Mouse (Mus musculus): ENCODE results near the gene Myo1b. TPM values are rescaled to one million over a fixed set of nuclear protein-coding genes. Genes with fewer than 3 reads are reported as not detected.
A peak's percentile ranks its signal among the peaks of the same experiment; 100 is the strongest.

Myo1b gene
- polyA plus RNA-seq, 1 experiment from 2014 or later = 33.5 TPM

GRCm38 (mm10) chr1:51895961-51896360, 19.9 kb downstream of the Myo1b start:
- Histone ChIP-seq H3K36me3 (0 out of 2 replicates have a peak, but pooled peaks cover 3% of the 10 kb centered on the region), H3K4me1 (peaks cover 44% of the 10 kb centered on the region), H3K9ac (no peak overlapping the region), H3K4me3 (no peak overlapping the region), H3K27me3 (replicated peaks) (no peaks in the 10 kb centered on the region), H3K27ac (replicated peaks) (no peak overlapping the region), H3K9me3 (no peaks in the 10 kb centered on the region), H3K4me2 (no peak overlapping the region)
- no peak for ATAC-seq (ENCODE audit: extremely low read depth, insufficient number of reproducible peaks, low FRiP score, low TSS enrichment)
- WGBS = 52% methylated on average over 10 of the region's 10 CpGs

- WGBS = 64% methylated on average over 3 of the region's 3 CpGs
- no peaks in the 10 kb centered on the region for H3K9me3 ChIP-seq
- H3K36me3 ChIP-seq = no peaks in the 10 kb centered on the region
- no peak overlapping the region for H3K4me3 ChIP-seq
- peaks cover 53% of the 10 kb centered on the region for H3K4me1 ChIP-seq
- no peak overlapping the region for H3K27ac ChIP-seq (replicated peaks)
- H3K27me3 ChIP-seq (replicated peaks) = no peaks in the 10 kb centered on the region
- ATAC-seq (ENCODE audit: extremely low read depth, insufficient number of reproducible peaks, low FRiP score, low TSS enrichment) = no peak
- H3K4me2 ChIP-seq = no peak overlapping the region
- H3K9ac ChIP-seq = no peak overlapping the region
Observed at GRCm38 (mm10) chr1:51894721-51895120, 21.1 kb downstream of the Myo1b start.

- H3K4me2 ChIP-seq = 0 out of 2 replicates have a peak overlapping the region, but pooled peaks have one; percentile 19
- no peak overlapping the region for H3K9ac ChIP-seq
- no peaks in the 10 kb centered on the region for H3K9me3 ChIP-seq
- peaks cover 57% of the 10 kb centered on the region for H3K4me1 ChIP-seq
- H3K27ac ChIP-seq (replicated peaks) = 0 out of 2 replicates have a peak overlapping the region, but pooled peaks have one; percentile 36
- WGBS = 53% methylated on average over 16 of the region's 16 CpGs
- H3K4me3 ChIP-seq = no peak overlapping the region
- no peaks in the 10 kb centered on the region for H3K27me3 ChIP-seq (replicated peaks)
- no peak for ATAC-seq (ENCODE audit: extremely low read depth, insufficient number of reproducible peaks, low FRiP score, low TSS enrichment)
- no peaks in the 10 kb centered on the region for H3K36me3 ChIP-seq
Observed at GRCm38 (mm10) chr1:51893521-51894355, 22.1 kb downstream of the Myo1b start.

GRCm38 (mm10) chr1:51892005-51892404, 23.9 kb downstream of the Myo1b start:
- Histone ChIP-seq H3K27me3 (replicated peaks) (no peaks in the 10 kb centered on the region), H3K9ac (no peak overlapping the region), H3K9me3 (no peaks in the 10 kb centered on the region), H3K4me2 (no peak overlapping the region), H3K36me3 (no peaks in the 10 kb centered on the region), H3K27ac (replicated peaks) (no peak overlapping the region), H3K4me3 (no peak overlapping the region), H3K4me1 (peaks cover 73% of the 10 kb centered on the region)
- WGBS = 63% methylated on average over 4 of the region's 4 CpGs
- ATAC-seq (ENCODE audit: extremely low read depth, insufficient number of reproducible peaks, low FRiP score, low TSS enrichment) = no peak

- Histone ChIP-seq H3K27me3 (replicated peaks) (no peaks in the 10 kb centered on the region), H3K4me1 (peaks cover 59% of the 10 kb centered on the region), H3K4me3 (no peak overlapping the region), H3K36me3 (no peaks in the 10 kb centered on the region), H3K27ac (replicated peaks) (no peak overlapping the region), H3K9ac (no peak overlapping the region), H3K9me3 (no peaks in the 10 kb centered on the region), H3K4me2 (no peak overlapping the region)
- no peak for ATAC-seq (ENCODE audit: extremely low read depth, insufficient number of reproducible peaks, low FRiP score, low TSS enrichment)
- 65% methylated on average over 9 of the region's 9 CpGs for WGBS
Observed at GRCm38 (mm10) chr1:51888046-51888813, 27.6 kb downstream of the Myo1b start.

- H3K27me3 ChIP-seq (replicated peaks) = no peaks in the 10 kb centered on the region
- no peak overlapping the region for H3K27ac ChIP-seq (replicated peaks)
- H3K36me3 ChIP-seq = peaks cover 17% of the 10 kb centered on the region
- 74% methylated on average over 8 of the region's 8 CpGs for WGBS
- peaks cover 46% of the 10 kb centered on the region for H3K4me1 ChIP-seq
- no peak overlapping the region for H3K9ac ChIP-seq
- H3K4me3 ChIP-seq = no peak overlapping the region
- no peaks in the 10 kb centered on the region for H3K9me3 ChIP-seq
- no peak overlapping the region for H3K4me2 ChIP-seq
- ATAC-seq (ENCODE audit: extremely low read depth, insufficient number of reproducible peaks, low FRiP score, low TSS enrichment) = no peak
Observed at GRCm38 (mm10) chr1:51885356-51885983, 30.4 kb downstream of the Myo1b start.

- ATAC-seq (ENCODE audit: extremely low read depth, insufficient number of reproducible peaks, low FRiP score, low TSS enrichment) = no peak
- no peak overlapping the region for H3K4me3 ChIP-seq
- H3K9ac ChIP-seq = no peak overlapping the region
- 90% methylated on average over 2 of the region's 2 CpGs for WGBS
- H3K36me3 ChIP-seq = peaks cover 17% of the 10 kb centered on the region
- no peaks in the 10 kb centered on the region for H3K27me3 ChIP-seq (replicated peaks)
- H3K9me3 ChIP-seq = no peaks in the 10 kb centered on the region
- H3K4me1 ChIP-seq = peaks cover 49% of the 10 kb centered on the region
- no peak overlapping the region for H3K4me2 ChIP-seq
- H3K27ac ChIP-seq (replicated peaks) = no peak overlapping the region
Observed at GRCm38 (mm10) chr1:51883211-51883610, 32.7 kb downstream of the Myo1b start.

GRCm38 (mm10) chr1:51882752-51883151, 33.1 kb downstream of the Myo1b start:
- H3K27ac ChIP-seq (replicated peaks) = no peak overlapping the region
- H3K4me2 ChIP-seq = no peak overlapping the region
- H3K36me3 ChIP-seq = peaks cover 17% of the 10 kb centered on the region
- H3K9ac ChIP-seq = no peak overlapping the region
- H3K4me3 ChIP-seq = no peak overlapping the region
- H3K27me3 ChIP-seq (replicated peaks) = no peaks in the 10 kb centered on the region
- H3K4me1 ChIP-seq = peaks cover 45% of the 10 kb centered on the region
- WGBS = 87% methylated on average over 10 of the region's 10 CpGs
- H3K9me3 ChIP-seq = no peaks in the 10 kb centered on the region
- no peak for ATAC-seq (ENCODE audit: extremely low read depth, insufficient number of reproducible peaks, low FRiP score, low TSS enrichment)

- Histone ChIP-seq H3K27me3 (replicated peaks) (no peaks in the 10 kb centered on the region), H3K9ac (0 out of 2 replicates have a peak overlapping the region, but pooled peaks have one; percentile 33), H3K27ac (replicated peaks) (peak overlapping the region; percentile 51), H3K4me3 (no peak overlapping the region), H3K9me3 (no peaks in the 10 kb centered on the region), H3K4me2 (peak overlapping the region; percentile 30), H3K36me3 (peaks cover 17% of the 10 kb centered on the region), H3K4me1 (peaks cover 47% of the 10 kb centered on the region)
- WGBS = 35% methylated on average over 12 of the region's 12 CpGs
- no peak for ATAC-seq (ENCODE audit: extremely low read depth, insufficient number of reproducible peaks, low FRiP score, low TSS enrichment)
Observed at GRCm38 (mm10) chr1:51879927-51880814, 35.7 kb downstream of the Myo1b start.

- 11% methylated on average over 9 of the region's 9 CpGs for WGBS
- Histone ChIP-seq H3K27me3 (replicated peaks) (no peaks in the 10 kb centered on the region), H3K4me3 (no peak overlapping the region), H3K9ac (peak overlapping the region; percentile 33; the same call in 1 of the 2 replicates), H3K36me3 (peaks cover 17% of the 10 kb centered on the region), H3K4me1 (peaks cover 52% of the 10 kb centered on the region), H3K4me2 (peak overlapping the region; percentile 30), H3K9me3 (no peaks in the 10 kb centered on the region), H3K27ac (replicated peaks) (peak overlapping the region; percentile 51)
- no peak for ATAC-seq (ENCODE audit: extremely low read depth, insufficient number of reproducible peaks, low FRiP score, low TSS enrichment)
Observed at GRCm38 (mm10) chr1:51879333-51879770, 36.5 kb downstream of the Myo1b start.
